Mouse (Mus musculus): ENCODE data around the gene Tmem167b. TPM values are rescaled to one million over a fixed set of nuclear protein-coding genes. Genes with fewer than 3 reads are reported as not detected.

Tmem167b gene
- polyA plus RNA-seq, 1 experiment from 2014 or later = 38.3 TPM

DNA sequence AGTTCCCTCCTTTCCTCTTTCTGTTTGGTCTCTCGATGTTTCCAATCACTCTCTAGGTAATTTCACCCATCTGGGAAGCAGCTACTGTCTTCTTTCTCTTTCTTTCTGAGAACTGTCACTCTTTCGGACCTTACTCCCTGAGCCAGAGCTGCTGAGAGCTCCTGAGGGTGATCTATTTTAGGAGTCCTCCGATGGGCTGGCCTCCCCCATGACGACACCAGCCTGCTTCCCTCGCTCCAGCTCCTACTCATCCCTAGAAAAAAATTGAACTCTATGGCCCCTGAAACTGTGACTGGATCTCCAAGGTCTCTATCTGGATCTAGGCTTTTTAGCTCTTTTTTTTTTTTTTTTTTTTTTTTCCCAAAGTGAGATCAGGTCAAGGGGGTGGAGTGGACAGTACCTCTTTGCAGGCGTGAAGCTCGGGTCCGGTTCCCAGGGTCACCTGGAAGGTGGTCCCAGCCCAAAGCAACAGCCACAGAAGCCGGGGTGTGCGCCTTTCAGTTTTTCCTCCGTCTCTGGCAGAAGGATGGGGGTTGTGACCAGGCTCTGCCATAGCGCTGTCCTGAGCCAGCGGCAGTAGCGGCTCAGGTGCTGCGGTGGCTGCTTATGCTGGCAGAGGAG, 26.3 kb downstream of the Tmem167b start:
- 11% methylated on average over 15 of the region's 15 CpGs for WGBS
- H3K4me1 ChIP-seq = peaks cover 8% of the 10 kb centered on the region
- H3K4me2 ChIP-seq = peak overlapping the region; percentile 69
- H3K9ac ChIP-seq = no peak overlapping the region
- H3K27me3 ChIP-seq (replicated peaks) = peaks cover 7% of the 10 kb centered on the region; the same call in 1 of the 2 replicates
- H3K4me3 ChIP-seq (replicated peaks) = peak overlapping the region; percentile 38
- H3K36me3 ChIP-seq = no peaks in the 10 kb centered on the region
- H3K27ac ChIP-seq = no peak overlapping the region
- no peak for ATAC-seq (ENCODE audit: insufficient read depth, low FRiP score, low read depth)
- H3K9me3 ChIP-seq = no peaks in the 10 kb centered on the region

DNA sequence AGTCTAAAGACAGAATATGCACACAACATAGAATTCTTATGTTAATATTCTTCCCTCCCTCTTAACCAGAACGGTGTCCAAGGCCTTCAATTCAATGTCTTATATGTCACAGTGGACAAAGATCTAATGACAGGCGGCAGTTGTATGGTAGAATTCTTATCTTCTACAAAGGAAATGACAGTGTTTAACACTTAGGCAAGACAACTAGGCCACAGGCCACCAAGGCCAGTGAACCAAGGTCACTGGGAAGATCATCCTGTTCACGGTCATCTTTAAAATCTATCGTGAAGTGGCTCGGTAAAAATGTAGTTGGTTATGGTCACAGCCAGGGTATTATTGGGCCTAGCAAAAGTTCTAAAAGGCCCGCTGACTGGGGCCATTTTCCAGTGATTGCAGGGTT, 28.3 kb downstream of the Tmem167b start, which contains the start of gene 1700013F07Rik:
1700013F07Rik (plus strand) TSS at position 200 of the 400 bp plus-strand sequence.
- Histone ChIP-seq H3K4me2 (no peak within 1 kb of the TSS), H3K9ac (no peak within 1 kb of the TSS), H3K4me3 (replicated peaks) (no peak within 1 kb of the TSS), H3K27ac (peak within 1 kb of the TSS; percentile 70), H3K27me3 (replicated peaks) (peaks cover 7% of the 10 kb centered on the region; the same call in 1 of the 2 replicates), H3K9me3 (no peaks in the 10 kb centered on the region), H3K36me3 (no peaks in the 10 kb centered on the region), H3K4me1 (peaks cover 8% of the 10 kb centered on the region)
- no peak for ATAC-seq (ENCODE audit: insufficient read depth, low FRiP score, low read depth)
- 74% methylated on average over 6 of the region's 6 CpGs for WGBS

- Histone ChIP-seq H3K4me2 (no peak overlapping the region), H3K27me3 (replicated peaks) (peaks cover 7% of the 10 kb centered on the region; the same call in 1 of the 2 replicates), H3K27ac (peak overlapping the region; percentile 70), H3K4me1 (peaks cover 8% of the 10 kb centered on the region), H3K9ac (no peak overlapping the region), H3K4me3 (replicated peaks) (no peak overlapping the region), H3K9me3 (no peaks in the 10 kb centered on the region), H3K36me3 (no peaks in the 10 kb centered on the region)
- ATAC-seq (ENCODE audit: insufficient read depth, low FRiP score, low read depth) = peak; percentile 75
- 52% methylated on average over 9 of the region's 9 CpGs for WGBS
These were observed 29.0 kb downstream of the Tmem167b start for GRCm38 (mm10) chr3:108533114-108533885.

GRCm38 (mm10) chr3:108528489-108528888, 33.8 kb downstream of the Tmem167b start:
- Histone ChIP-seq H3K27me3 (replicated peaks) (no peaks in the 10 kb centered on the region), H3K4me3 (replicated peaks) (no peak overlapping the region), H3K9ac (no peak overlapping the region), H3K9me3 (no peaks in the 10 kb centered on the region), H3K36me3 (no peaks in the 10 kb centered on the region), H3K27ac (no peak overlapping the region), H3K4me1 (no peaks in the 10 kb centered on the region), H3K4me2 (no peak overlapping the region)
- ATAC-seq (ENCODE audit: insufficient read depth, low FRiP score, low read depth) = no peak
- WGBS = 89% methylated on average over 8 of the region's 8 CpGs

GRCm38 (mm10) chr3:108523415-108523814, 38.9 kb downstream of the Tmem167b start:
- Histone ChIP-seq H3K9me3 (no peaks in the 10 kb centered on the region), H3K4me3 (replicated peaks) (no peak overlapping the region), H3K27me3 (replicated peaks) (no peaks in the 10 kb centered on the region), H3K27ac (no peak overlapping the region), H3K36me3 (no peaks in the 10 kb centered on the region), H3K4me1 (no peaks in the 10 kb centered on the region), H3K9ac (no peak overlapping the region), H3K4me2 (no peak overlapping the region)
- 82% methylated on average over 4 of the region's 4 CpGs for WGBS
- no peak for ATAC-seq (ENCODE audit: insufficient read depth, low FRiP score, low read depth)

DNA sequence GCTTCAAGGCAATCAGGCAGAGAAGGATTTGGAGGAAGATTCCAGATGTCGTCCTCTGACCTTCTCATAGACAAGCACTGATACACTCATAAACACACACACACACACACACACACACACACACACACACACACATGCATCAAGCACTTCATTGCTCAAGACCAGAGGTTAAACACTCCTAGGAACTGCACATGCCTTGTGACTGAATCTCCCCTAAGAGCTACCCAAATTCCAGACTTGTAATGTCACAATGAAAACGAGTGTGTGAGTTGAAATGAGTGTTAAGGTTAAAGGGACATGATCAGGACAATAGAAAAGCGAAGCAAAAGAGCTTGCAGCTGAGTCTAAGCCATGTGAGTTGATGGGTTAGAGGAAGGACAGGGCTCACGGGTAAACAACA, 44.0 kb downstream of the Tmem167b start:
- no peak for ATAC-seq (ENCODE audit: insufficient read depth, low FRiP score, low read depth)
- Histone ChIP-seq H3K4me3 (replicated peaks) (no peak overlapping the region), H3K27ac (no peak overlapping the region), H3K9me3 (no peaks in the 10 kb centered on the region), H3K9ac (no peak overlapping the region), H3K27me3 (replicated peaks) (no peaks in the 10 kb centered on the region), H3K4me1 (no peaks in the 10 kb centered on the region), H3K4me2 (no peak overlapping the region), H3K36me3 (no peaks in the 10 kb centered on the region)
- 46% methylated on average over 4 of the region's 4 CpGs for WGBS

GRCm38 (mm10) chr3:108513465-108513864, 48.8 kb downstream of the Tmem167b start:
- no peaks in the 10 kb centered on the region for H3K9me3 ChIP-seq
- 67% methylated on average over 3 of the region's 3 CpGs for WGBS
- no peaks in the 10 kb centered on the region for H3K27me3 ChIP-seq (replicated peaks)
- H3K4me3 ChIP-seq (replicated peaks) = no peak overlapping the region
- no peak for ATAC-seq (ENCODE audit: insufficient read depth, low FRiP score, low read depth)
- H3K4me1 ChIP-seq = peaks cover 12% of the 10 kb centered on the region
- H3K9ac ChIP-seq = no peak overlapping the region
- no peaks in the 10 kb centered on the region for H3K36me3 ChIP-seq
- H3K4me2 ChIP-seq = no peak overlapping the region
- H3K27ac ChIP-seq = no peak overlapping the region

GRCm38 (mm10) chr3:108510716-108511483, 51.4 kb downstream of the Tmem167b start:
- Histone ChIP-seq H3K27me3 (replicated peaks) (no peaks in the 10 kb centered on the region), H3K4me2 (peak overlapping the region; percentile 14; the same call in 1 of the 2 replicates), H3K4me1 (peaks cover 12% of the 10 kb centered on the region), H3K9ac (no peak overlapping the region), H3K9me3 (no peaks in the 10 kb centered on the region), H3K4me3 (replicated peaks) (no peak overlapping the region), H3K36me3 (no peaks in the 10 kb centered on the region), H3K27ac (no peak overlapping the region)
- no peak for ATAC-seq (ENCODE audit: insufficient read depth, low FRiP score, low read depth)
- WGBS = 32% methylated on average over 9 of the region's 9 CpGs

DNA sequence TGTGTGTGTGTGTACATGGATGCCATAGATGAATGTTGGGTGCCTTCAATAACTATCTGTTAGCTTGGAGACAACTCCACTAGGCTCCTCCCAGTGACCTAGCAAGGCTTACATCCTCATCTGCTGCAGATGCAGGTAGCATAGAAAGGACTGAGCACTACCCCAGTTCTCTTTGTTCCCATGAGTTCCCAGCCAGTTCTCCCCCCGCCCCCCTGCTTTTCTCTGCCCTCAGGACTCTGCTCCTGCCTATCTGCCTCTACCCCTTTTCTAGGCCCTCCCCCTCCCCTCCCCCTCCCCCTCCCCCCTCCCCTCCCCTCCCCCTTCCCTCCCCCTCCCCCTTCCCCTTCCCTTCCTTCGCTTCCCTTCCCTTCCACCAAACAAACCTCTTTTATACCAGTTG, 52.1 kb downstream of the Tmem167b start:
- peaks cover 12% of the 10 kb centered on the region for H3K4me1 ChIP-seq
- no peaks in the 10 kb centered on the region for H3K27me3 ChIP-seq (replicated peaks)
- H3K4me2 ChIP-seq = no peak overlapping the region
- no peak overlapping the region for H3K9ac ChIP-seq
- ATAC-seq (ENCODE audit: insufficient read depth, low FRiP score, low read depth) = no peak
- no peak overlapping the region for H3K4me3 ChIP-seq (replicated peaks)
- no peaks in the 10 kb centered on the region for H3K9me3 ChIP-seq
- 70% methylated on average over 2 of the region's 2 CpGs for WGBS
- no peaks in the 10 kb centered on the region for H3K36me3 ChIP-seq
- H3K27ac ChIP-seq = no peak overlapping the region

DNA sequence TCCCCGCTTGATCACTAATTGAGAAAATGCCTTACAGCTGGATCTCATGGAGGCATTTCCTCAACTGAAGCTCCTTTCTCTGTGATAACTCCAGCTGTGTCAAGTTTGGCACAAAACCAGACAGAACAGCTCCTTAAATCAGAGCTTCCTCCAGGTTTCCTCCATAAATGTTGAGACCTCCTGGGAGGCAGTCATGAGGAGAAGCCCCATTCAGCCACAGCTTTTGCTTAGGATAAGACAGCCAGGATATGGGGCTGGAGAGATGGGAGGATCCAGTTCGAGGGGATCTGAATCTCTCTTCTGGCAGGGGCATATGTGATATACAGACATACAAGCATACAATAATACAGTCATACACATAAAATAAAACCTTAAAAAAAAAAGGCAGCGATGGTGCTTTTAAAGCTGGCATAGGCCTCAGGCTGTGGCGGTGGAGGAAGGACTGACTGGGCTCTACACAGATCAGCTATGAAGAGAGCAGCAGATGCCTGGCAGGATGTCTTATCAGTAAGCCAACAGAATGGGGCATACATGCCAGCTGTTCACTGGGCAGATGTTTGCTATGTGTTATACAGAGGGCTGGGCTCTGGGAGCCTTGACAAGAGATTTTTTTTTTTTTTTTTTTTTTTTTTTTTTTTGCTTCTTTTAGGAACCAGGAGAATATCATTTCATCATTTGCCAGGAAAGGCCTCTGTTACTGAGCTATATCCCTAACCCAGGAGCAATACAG, 53.4 kb downstream of the Tmem167b start:
- Histone ChIP-seq H3K9me3 (no peaks in the 10 kb centered on the region), H3K4me3 (replicated peaks) (no peak overlapping the region), H3K36me3 (no peaks in the 10 kb centered on the region), H3K4me1 (peaks cover 12% of the 10 kb centered on the region), H3K27me3 (replicated peaks) (no peaks in the 10 kb centered on the region), H3K27ac (no peak overlapping the region), H3K9ac (no peak overlapping the region), H3K4me2 (no peak overlapping the region)
- 63% methylated on average over 4 of the region's 4 CpGs for WGBS
- peak; percentile 71; the same call in 1 of the 2 replicates for ATAC-seq (ENCODE audit: insufficient read depth, low FRiP score, low read depth)
